Mouse (Mus musculus) macrophage (primary cell): ENCODE data around the gene Eefsec. TPM values are rescaled to one million over a fixed set of nuclear protein-coding genes. Genes with fewer than 3 reads are reported as not detected.

Source experiments
- H3K27ac ChIP-seq: fragments of 350-480 bp; formaldehyde crosslinking; 2 replicates; pipeline ENCODE4 v1.9.0; 2021
- H3K36me3 ChIP-seq: fragments of 350-480 bp; formaldehyde crosslinking; 2 replicates; pipeline ENCODE4 v1.9.0; 2021; ENCODE audit errors: inconsistent target
- H3K4me3 ChIP-seq: fragments of 350-480 bp; formaldehyde crosslinking; 2 replicates; pipeline ENCODE4 v1.9.0; 2021; ENCODE audit errors: inconsistent target
- H3K79me2 ChIP-seq: fragments of 350-480 bp; formaldehyde crosslinking; 2 replicates; pipeline ENCODE4 v1.9.0; 2021; ENCODE audit errors: inconsistent target
- WGBS: methylation state at CpG from one replicate; pipeline ENCODE4 v1.1.7; 2026; ENCODE audit warnings: inconsistent platforms; ENCODE audit not compliant: missing documents; 5-methylcytosine and 5-hydroxymethylcytosine counted together
- polyA plus RNA-seq: library from polyadenylated mRNA; stranded (reverse); fragments of 250-400 nt; gene quantifications from 3 replicates; pipeline ENCODE4 v1.2.4, GENCODE M21; 2018; ENCODE audit warnings: inconsistent platforms

Gene Eefsec
- polyA plus RNA-seq, 1 experiment from 2014 or later = 10.6 TPM

DNA sequence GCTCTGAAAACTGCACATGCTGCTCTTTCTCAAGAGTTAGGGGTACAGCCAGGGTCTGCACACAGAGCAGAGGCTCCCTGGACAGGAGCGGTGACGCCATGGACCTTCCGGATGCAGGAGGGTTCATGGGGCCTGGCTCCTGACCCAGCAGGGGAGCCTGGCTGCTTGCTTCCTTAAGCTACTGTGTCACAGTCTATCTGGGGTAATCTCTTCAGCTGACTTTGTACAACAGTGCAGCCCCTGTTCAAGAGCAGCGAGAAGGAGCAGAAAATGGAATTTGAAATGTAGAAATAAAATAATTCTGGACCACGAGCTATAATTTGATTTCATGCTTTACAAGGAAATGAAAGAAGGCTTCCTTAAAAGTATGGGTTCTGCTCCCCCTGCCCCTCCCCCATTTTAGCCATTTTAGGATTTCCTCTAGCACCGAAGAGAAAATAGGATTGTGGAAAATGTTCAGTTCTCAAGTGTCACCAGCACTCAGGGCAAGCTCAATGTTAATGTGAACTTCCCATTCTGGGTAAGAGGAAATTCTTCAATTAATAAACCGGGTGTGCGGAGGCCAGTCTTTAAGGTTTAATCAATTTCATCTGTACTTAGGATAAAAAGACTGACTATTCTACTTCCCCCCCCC, 61.8 kb downstream of the Eefsec start:
- Histone ChIP-seq H3K27ac (no peak overlapping the region), H3K36me3 (no peaks in the 10 kb centered on the region), H3K79me2 (no peaks in the 10 kb centered on the region), H3K4me3 (no peak overlapping the region)
- WGBS = 81% methylated on average over 8 of the region's 8 CpGs

DNA sequence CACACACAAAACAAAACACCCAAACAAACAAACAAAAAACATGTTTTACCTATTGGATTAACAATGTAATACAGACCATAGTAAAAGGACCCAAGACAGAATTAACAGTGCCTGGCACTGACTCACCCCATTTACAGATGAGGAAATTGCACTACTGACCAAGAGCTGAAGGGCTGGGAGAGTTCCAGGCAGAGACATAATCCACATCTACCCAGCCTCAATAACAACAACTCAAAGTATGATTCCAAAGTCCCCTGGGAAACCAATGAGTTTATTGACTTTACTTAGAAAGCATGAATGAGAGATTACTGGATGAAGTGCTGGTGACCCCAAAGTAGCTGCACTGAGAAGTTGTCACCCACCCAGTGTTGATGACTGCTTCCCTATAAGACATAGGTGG, 62.6 kb downstream of the Eefsec start:
- no peak overlapping the region for H3K27ac ChIP-seq
- H3K4me3 ChIP-seq = no peak overlapping the region
- no peaks in the 10 kb centered on the region for H3K79me2 ChIP-seq
- no peaks in the 10 kb centered on the region for H3K36me3 ChIP-seq

DNA sequence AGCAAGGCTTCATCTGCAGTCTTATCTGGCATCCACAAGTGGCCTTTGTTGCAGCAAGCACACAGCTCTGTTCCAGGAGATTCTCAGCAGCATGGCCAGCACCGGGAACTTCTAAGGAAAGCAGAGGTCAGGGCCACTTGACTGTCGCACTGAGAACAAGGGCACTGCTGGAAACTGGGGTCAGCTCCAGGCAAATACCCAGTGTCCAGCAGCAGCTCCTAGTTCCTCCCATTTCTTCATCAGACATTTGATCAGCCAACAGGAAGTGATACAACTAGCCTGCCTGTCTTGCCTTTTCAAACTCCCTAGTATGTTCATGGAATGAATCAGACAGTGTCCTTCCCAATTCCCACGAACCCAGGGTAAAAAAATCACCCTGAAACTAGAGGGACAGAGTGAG, 66.6 kb downstream of the Eefsec start:
- H3K4me3 ChIP-seq = no peak overlapping the region
- no peaks in the 10 kb centered on the region for H3K36me3 ChIP-seq
- WGBS = 63% methylated on average over 3 of the region's 3 CpGs
- H3K79me2 ChIP-seq = no peaks in the 10 kb centered on the region
- H3K27ac ChIP-seq = no peak overlapping the region

DNA sequence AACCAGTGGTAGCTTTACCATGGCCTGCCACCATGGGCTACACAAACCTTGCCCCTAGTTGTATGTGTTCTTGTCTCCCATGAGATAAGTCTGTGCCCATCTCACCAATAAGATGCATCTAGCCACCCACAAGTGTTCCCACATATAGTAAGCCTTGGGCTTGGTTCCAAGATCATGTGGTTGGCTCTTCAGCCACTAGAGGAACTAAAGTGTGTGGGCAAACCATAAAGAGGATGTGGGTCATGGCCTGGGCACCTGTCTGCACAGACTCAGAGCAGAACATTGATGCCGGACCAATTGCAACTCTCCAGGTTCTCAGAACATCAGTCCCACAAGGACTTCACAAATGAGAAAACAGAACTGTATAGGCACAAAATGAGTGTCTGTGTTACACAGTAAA, 67.5 kb downstream of the Eefsec start:
- H3K36me3 ChIP-seq = no peaks in the 10 kb centered on the region
- no peak overlapping the region for H3K4me3 ChIP-seq
- H3K79me2 ChIP-seq = no peaks in the 10 kb centered on the region
- 0% methylated on average over 1 of the region's 1 CpGs for WGBS
- no peak overlapping the region for H3K27ac ChIP-seq

DNA sequence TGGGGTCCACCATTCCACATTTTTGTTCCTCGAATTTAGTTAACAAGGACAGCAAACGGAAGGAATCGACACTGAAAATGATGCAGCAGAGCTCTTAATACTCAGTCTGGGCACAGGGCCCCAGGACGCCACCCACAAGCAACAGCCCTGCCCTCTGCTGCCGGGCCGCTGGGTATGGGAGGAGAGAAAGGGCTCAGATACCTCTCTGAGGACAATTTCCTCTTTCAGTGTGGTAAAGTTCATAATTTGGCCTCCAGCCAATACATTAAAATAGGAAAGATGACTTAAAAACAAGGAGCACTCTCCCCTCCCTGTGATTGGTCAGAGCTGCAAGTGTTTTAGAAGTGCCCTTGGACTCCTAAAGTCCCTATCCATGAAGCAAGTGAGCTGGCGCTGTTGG, 72.1 kb downstream of the Eefsec start:
- no peak overlapping the region for H3K4me3 ChIP-seq
- no peaks in the 10 kb centered on the region for H3K36me3 ChIP-seq
- no peak overlapping the region for H3K27ac ChIP-seq
- WGBS = 54% methylated on average over 7 of the region's 7 CpGs
- no peaks in the 10 kb centered on the region for H3K79me2 ChIP-seq

DNA sequence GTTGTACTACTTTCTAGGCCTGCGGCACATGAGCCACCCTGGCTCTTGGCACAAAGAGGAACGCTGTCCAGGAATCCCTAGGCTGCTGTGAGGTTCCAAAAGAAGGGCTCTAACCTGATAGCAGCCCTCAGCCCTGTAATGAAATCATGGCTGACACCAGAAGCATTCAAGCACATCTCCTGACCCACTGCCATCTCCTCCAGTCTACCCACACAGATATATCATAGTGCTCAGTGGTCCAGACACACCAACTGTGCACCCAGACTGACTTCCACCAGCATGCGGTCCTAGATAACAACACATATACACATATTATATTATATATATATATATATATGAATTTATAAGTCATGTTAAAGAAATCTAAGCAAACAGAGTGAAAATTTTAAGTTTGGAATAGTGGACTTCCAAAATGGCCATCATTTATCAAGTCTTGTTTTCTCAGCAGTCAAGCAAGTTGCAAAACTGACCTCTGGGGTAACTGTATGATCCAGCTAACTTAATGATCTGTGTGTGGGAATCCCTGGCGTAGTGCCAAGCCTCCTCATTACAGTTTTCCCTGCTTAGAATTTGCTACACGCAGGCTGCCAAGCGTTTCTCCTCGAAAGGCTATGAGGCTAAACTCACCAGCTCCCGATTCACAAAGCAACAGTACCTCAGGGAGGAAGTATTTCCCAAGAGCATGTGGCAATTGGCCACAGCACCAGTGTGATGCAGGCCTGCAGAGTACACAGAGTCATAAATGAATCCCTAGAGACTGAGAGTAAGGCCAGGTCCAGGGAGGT, 76.3 kb downstream of the Eefsec start:
- WGBS = 63% methylated on average over 8 of the region's 8 CpGs

DNA sequence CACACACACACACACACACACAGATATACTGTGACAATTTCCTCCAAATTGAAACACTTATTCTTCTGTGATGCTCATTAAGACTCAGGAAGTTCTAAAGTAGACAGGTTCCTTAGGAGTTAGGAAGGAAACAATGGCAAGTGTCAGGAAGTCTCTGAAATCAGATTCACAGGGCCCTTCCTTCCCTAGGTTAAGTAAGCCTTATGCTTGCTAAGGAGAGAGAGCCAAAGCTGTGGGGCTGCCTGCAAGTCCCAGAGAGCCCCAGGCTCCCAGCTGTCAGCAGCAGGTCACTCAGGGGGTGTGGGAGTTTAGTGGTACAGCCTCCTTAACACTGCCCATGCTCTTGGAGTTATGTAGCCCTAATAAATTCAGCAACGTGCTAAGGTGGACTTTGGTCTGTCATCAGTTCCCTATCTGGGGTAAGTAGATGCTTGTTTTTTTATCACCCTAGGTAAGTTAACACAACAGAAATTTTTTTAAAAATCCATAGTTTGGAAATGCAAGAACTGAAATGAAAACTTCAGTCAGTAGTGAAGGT, 82.8 kb downstream of the Eefsec start:
- WGBS = 80% methylated on average over 1 of the region's 1 CpGs
- Histone ChIP-seq H3K4me3 (no peak overlapping the region), H3K36me3 (no peaks in the 10 kb centered on the region), H3K27ac (no peak overlapping the region), H3K79me2 (no peaks in the 10 kb centered on the region)

More for the DNA sequence above, 76.3 kb downstream of the Eefsec start:
- Histone ChIP-seq H3K27ac (no peak overlapping the region), H3K36me3 (no peaks in the 10 kb centered on the region), H3K4me3 (no peak overlapping the region), H3K79me2 (no peaks in the 10 kb centered on the region)

DNA sequence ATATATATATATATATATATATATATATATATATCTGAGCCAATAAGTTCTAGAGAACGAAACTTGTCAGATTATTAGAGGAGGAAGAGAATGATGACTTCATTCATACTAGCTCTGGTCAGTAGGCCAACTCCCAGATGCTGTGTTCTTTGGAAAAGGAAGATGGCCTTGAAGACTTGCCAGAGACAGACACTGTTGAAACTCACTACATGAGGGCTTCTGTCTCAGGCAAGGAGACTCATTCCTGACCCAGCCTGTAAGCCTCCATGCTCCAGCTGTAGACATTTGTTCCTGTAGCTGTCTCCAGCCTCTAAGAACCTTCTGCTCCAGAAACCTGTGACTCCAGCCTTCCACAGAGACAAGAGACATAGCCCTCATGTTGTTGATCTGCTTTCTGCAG, 85.2 kb downstream of the Eefsec start:
- Histone ChIP-seq H3K79me2 (no peaks in the 10 kb centered on the region), H3K4me3 (no peak overlapping the region), H3K36me3 (no peaks in the 10 kb centered on the region), H3K27ac (no peak overlapping the region)
- WGBS = no CpG with 5 or more reads among the region's 1 CpGs

DNA sequence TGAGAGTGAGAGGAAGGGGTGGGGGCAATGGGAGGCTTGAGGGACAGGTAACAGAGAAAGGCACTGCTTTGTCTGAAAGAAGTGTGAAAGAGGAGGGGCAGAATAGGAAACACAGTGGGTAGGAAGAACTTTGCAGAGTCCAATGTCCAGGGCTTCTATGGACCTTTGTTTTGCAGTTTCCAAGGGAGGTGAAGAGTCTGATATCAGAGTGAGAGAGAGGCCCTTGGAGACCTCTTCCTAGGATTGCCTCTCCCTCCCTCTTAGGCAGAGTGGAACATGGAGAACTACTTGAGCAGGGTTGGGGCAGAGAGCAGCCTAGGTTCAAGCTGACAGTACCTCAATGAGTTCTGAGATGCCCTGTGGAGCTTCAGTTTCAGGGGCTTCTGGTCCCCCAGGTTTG, 88.1 kb downstream of the Eefsec start:
- H3K79me2 ChIP-seq = no peaks in the 10 kb centered on the region
- H3K27ac ChIP-seq = no peak overlapping the region
- no peaks in the 10 kb centered on the region for H3K36me3 ChIP-seq
- no peak overlapping the region for H3K4me3 ChIP-seq

DNA sequence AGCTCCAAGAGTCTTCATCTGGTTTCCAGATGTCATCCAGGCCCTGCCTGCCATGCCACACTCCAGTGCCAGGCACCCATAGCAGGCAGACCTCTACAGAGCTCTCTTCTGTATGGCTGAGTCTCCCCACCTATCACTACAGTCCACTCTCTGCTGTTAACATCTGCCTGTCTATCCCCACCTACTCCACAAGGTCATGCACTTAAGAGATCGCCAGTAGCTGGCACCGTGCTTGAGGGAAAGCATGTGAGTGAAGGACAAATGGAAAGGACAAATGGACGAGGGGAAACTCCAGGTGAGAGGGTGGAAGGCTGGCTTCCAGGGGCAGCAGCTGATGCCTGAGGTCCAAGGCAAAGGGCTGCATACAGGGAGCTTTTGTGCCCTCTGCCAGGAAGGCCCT, 90.5 kb downstream of the Eefsec start:
- Histone ChIP-seq H3K36me3 (no peaks in the 10 kb centered on the region), H3K4me3 (no peak overlapping the region), H3K27ac (no peak overlapping the region), H3K79me2 (no peaks in the 10 kb centered on the region)
- WGBS = 85% methylated on average over 3 of the region's 3 CpGs

DNA sequence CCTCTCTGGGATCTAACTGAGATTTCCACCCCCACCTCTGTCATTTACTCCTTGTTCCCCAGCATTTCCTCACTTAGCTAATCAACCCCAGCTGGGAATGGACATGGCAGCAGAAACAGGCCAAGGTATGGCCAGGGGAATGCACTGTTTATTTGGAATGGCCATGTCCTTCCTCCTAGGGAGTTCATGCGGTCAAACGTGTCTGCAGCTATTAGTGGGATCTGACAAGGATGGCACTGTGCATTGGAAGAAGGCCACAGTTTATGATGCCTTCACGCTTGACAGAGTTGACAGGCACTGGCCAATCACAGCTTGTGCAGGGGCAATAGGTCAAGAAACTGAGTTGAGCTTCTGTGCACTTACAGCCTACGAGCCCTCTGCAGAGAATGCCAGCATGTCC, 93.8 kb downstream of the Eefsec start:
- 93% methylated on average over 4 of the region's 4 CpGs for WGBS

DNA sequence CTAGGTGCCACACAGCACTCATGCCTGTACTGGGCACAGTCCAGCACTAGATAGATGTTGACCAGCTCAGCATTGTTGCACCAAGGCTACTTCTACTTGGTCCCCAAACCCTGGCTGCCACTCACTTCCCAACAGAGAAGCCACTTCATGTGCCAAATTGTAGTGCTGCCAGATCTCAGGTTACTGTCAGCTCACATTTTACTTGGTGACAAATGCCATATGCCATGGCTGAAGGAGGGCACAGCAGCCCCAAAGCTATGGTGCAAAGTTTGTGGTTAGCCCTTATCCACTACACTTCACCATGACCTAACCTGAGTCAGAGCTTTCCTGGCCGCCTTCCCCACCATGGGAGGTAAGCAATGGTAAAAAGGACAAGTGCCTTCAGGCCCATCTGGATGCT, 99.6 kb downstream of the Eefsec start:
- no peaks in the 10 kb centered on the region for H3K36me3 ChIP-seq
- 100% methylated on average over 1 of the region's 1 CpGs for WGBS
- H3K27ac ChIP-seq = no peak overlapping the region
- H3K79me2 ChIP-seq = no peaks in the 10 kb centered on the region
- H3K4me3 ChIP-seq = no peak overlapping the region

More for the DNA sequence above, 93.8 kb downstream of the Eefsec start:
- Histone ChIP-seq H3K79me2 (no peaks in the 10 kb centered on the region), H3K4me3 (no peak overlapping the region), H3K36me3 (no peaks in the 10 kb centered on the region), H3K27ac (no peak overlapping the region)

DNA sequence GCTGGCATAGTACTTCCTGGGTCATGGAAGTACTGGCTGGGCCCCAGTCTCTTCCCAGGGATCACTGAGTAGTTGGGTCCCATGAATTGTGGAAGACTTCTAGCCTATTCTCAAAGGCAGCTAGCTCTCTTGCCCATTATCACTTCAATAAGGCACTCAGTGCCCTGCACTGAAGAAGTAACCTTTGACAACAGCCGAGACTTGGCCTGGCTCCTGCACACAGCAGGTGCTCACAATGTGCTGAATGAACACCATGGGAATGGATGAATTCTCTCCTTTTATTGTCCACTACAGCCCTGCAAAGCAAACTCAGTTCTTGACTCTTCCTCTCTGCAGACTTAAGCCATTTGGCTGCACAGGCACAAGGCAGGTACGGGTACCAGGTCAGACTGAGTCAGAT, 101.0 kb downstream of the Eefsec start:
- 100% methylated on average over 2 of the region's 2 CpGs for WGBS
- Histone ChIP-seq H3K27ac (no peak overlapping the region), H3K79me2 (no peaks in the 10 kb centered on the region), H3K36me3 (no peaks in the 10 kb centered on the region), H3K4me3 (no peak overlapping the region)

DNA sequence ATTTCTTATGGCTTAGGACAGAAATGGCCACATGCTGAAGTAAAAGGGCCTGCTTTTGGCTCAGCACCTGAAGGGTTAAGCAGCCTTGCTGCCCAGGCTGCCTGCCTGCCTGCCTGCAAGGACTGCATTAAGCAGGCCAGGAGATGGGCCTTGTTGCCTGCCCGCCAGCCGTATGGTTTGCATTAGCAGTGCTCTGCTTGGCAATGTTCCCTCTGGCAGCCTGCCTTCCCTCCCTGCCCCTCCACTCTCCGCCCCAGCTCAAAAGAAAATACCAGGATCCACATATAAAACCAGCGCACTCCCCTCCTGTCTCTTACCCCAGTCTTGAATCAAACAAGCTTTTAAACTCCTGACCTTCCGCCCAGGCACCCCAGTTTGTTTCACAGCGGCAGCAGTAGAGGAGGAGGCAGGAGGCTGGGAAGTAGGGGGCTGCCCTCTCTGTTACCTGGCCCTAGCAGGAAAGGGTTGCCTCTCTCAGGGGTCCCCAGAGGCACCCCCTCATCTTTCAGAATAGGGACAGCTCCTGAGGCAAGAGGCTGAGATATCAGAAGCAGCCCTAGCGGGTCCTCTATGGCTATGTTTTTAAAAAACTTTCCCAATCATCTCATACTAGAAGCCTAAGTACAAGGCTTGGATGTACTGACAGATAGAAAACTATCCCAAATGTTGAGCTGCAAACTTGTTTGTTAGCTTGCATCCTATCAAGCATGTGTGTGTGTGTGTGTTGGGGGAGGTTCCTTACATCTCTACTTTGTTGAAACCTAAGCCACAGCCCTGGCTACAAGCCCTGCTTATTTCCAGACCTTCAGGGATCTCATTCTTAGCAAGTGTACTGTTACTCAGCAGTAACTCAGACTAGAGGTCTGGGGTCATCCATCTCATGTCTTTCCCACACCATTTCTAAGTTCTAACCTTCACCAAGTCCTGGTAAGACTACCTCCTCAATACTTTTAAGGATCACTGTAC, 102.6 kb downstream of the Eefsec start:
- WGBS = 95% methylated on average over 7 of the region's 7 CpGs
- Histone ChIP-seq H3K27ac (no peak overlapping the region), H3K79me2 (no peaks in the 10 kb centered on the region), H3K4me3 (no peak overlapping the region), H3K36me3 (no peaks in the 10 kb centered on the region)

DNA sequence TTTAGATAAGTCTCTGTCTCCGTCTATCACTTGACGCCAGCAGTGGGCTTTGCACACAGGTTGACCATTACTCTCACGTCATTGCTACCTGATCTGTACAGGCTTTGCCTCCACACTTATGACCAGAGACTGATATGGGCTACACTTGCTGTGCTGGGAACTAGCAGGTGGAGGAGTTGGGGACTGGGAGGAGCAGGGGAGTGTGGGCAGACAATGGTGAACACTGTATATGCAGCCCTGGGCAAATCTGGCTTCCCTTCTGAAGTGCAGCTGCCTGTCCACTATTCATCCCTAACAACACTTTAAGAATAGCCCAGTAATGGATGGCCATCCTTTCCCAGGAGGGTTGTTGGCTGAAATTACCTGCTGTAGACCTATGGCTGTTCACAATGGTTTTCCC, 103.4 kb downstream of the Eefsec start:
- no peaks in the 10 kb centered on the region for H3K36me3 ChIP-seq
- no peaks in the 10 kb centered on the region for H3K79me2 ChIP-seq
- no peak overlapping the region for H3K27ac ChIP-seq
- WGBS = 90% methylated on average over 3 of the region's 3 CpGs
- H3K4me3 ChIP-seq = no peak overlapping the region
